Comparison of ENCODE assay signal across 45 mouse cellular contexts in the genomic region with DNA sequence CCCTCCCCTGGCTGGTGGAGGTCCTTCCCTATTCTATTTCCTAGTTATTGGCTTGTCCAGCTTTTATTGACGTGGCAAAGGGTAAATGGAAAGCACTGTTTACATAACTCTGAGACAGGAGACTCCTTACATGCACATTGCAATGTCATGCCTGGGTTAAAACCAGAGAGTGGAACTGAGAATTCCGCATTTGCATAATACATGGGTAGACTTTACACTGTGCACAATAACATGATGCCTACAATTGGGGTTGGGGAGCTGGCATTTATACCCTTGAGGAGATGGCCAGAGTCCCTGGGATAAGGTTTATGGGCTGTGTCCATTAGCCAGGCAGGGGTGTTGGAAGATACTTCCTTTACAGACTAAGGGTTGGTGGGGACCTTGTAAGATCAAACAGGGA. TPM values are rescaled to one million over a fixed set of nuclear protein-coding genes. Genes with fewer than 3 reads are reported as not detected.
"Had no signal": no experiment of that assay in that cellular context is flagged by ENCODE, and none has a peak within 500 bp of the region (broad histone marks: within the 10 kb centered on the region; RNA-seq: fewer than 3 reads in every experiment).

No protein-coding gene starts in this region.

- DNase-seq: left cerebral cortex, postnatal 4 days; liver; liver, embryonic 13.5 days; liver, postnatal 0 days; lung, adult 18-20 months; lung, adult 2 months; lung, embryonic 14.5 days; lung, postnatal 10 days; lung, postnatal 14 days; lung, postnatal 36 days; lung, postnatal 4 days; midbrain, embryonic 14.5 days had no signal

- H3K36me3 ChIP-seq: limb, embryonic 10.5 days; limb, embryonic 12.5 days; limb, embryonic 13.5 days; limb, embryonic 15.5 days; liver, embryonic 12.5 days; liver, embryonic 13.5 days; liver, embryonic 15.5 days; lung, embryonic 15.5 days; midbrain, embryonic 10.5 days; midbrain, embryonic 12.5 days; midbrain, embryonic 13.5 days; midbrain, embryonic 15.5 days had no signal

- H3K4me2 ChIP-seq: limb, embryonic 12.5 days; limb, embryonic 13.5 days; limb, embryonic 15.5 days; liver, embryonic 11.5 days; liver, embryonic 12.5 days; liver, embryonic 13.5 days; liver, embryonic 15.5 days; lung, embryonic 14.5 days; lung, embryonic 15.5 days; midbrain, embryonic 11.5 days; midbrain, embryonic 12.5 days; midbrain, embryonic 13.5 days; midbrain, embryonic 15.5 days had no signal

- H3K4me3 ChIP-seq: limb, embryonic 10.5 days; limb, embryonic 12.5 days; limb, embryonic 13.5 days; limb, embryonic 15.5 days; liver, embryonic 12.5 days; liver, embryonic 13.5 days; liver, embryonic 15.5 days; lung, embryonic 15.5 days; megakaryocyte, embryonic 14.5 days; midbrain, embryonic 10.5 days; midbrain, embryonic 12.5 days; midbrain, embryonic 13.5 days; midbrain, embryonic 15.5 days; myocyte had no signal

- H3K27ac ChIP-seq: limb, embryonic 10.5 days; limb, embryonic 12.5 days; limb, embryonic 13.5 days; limb, embryonic 15.5 days; liver, embryonic 12.5 days; liver, embryonic 13.5 days; liver, embryonic 14.5 days; liver, embryonic 15.5 days; lung, embryonic 15.5 days; macrophage; midbrain, embryonic 10.5 days; midbrain, embryonic 12.5 days; midbrain, embryonic 13.5 days; midbrain, embryonic 15.5 days had no signal

- H3K4me1 ChIP-seq: limb, embryonic 12.5 days; limb, embryonic 13.5 days; limb, embryonic 15.5 days; liver, embryonic 12.5 days; liver, embryonic 13.5 days; liver, embryonic 15.5 days; lung, embryonic 15.5 days; midbrain, embryonic 10.5 days; midbrain, embryonic 12.5 days; midbrain, embryonic 13.5 days; midbrain, embryonic 15.5 days had no signal

- H3K9ac ChIP-seq: limb, embryonic 12.5 days; limb, embryonic 13.5 days; limb, embryonic 15.5 days; liver, embryonic 12.5 days; liver, embryonic 13.5 days; liver, embryonic 14.5 days; liver, embryonic 15.5 days; liver, postnatal 0 days; lung, embryonic 14.5 days; lung, embryonic 15.5 days; midbrain, embryonic 12.5 days; midbrain, embryonic 13.5 days; midbrain, embryonic 15.5 days had no signal

- H3K27me3 ChIP-seq: limb, embryonic 12.5 days; limb, embryonic 13.5 days; limb, embryonic 15.5 days; liver, embryonic 12.5 days; liver, embryonic 13.5 days; liver, embryonic 15.5 days; lung, embryonic 15.5 days; megakaryocyte, embryonic 14.5 days; midbrain, embryonic 12.5 days; midbrain, embryonic 13.5 days; midbrain, embryonic 15.5 days had no signal

- H3K9me3 ChIP-seq: limb, embryonic 10.5 days; limb, embryonic 12.5 days; limb, embryonic 13.5 days; limb, embryonic 15.5 days; liver, embryonic 12.5 days; liver, embryonic 13.5 days; liver, embryonic 15.5 days; lung, embryonic 15.5 days; midbrain, embryonic 12.5 days; midbrain, embryonic 13.5 days; midbrain, embryonic 15.5 days had no signal

RNA-seq across cellular contexts. Expression of a gene that starts 32.8 kb away (rescaled TPM):
- total RNA-seq: left cerebral cortex, adult 8-10 months; left cerebral cortex, postnatal 10 days; left cerebral cortex, postnatal 14 days; left cerebral cortex, postnatal 25 days; left cerebral cortex, postnatal 36 days; left cerebral cortex, postnatal 4 days; liver, adult 2 months; megakaryocyte progenitor cell, adult 5-6 weeks; megakaryocyte, adult 5-6 weeks; midbrain, postnatal 0 days; monocyte, adult 5-6 weeks had no signal
- polyA plus RNA-seq: limb, embryonic 11.5 days; limb, embryonic 13.5 days; limb, embryonic 14.5 days; limb, embryonic 15.5 days; liver, adult 2 months; liver, embryonic 12.5 days; liver, embryonic 13.5 days; liver, embryonic 14.5 days; liver, embryonic 15.5 days; liver, embryonic 16.5 days; liver, postnatal 0 days; lung, adult 2 months; lung, embryonic 14.5 days; lung, embryonic 15.5 days; lung, embryonic 16.5 days; lung, postnatal 0 days; macrophage; midbrain, embryonic 11.5 days; midbrain, embryonic 12.5 days; midbrain, embryonic 13.5 days; midbrain, embryonic 15.5 days; midbrain, embryonic 16.5 days; midbrain, postnatal 0 days; myocyte had no signal
